Mouse (Mus musculus) lung, postnatal 0 days (tissue): ENCODE measurements around the gene Zmat5. TPM values are rescaled to one million over a fixed set of nuclear protein-coding genes. Genes with fewer than 3 reads are reported as not detected.

Source experiments
- ATAC-seq: fragments of 200-750 bp; cut with Nextera tagmentation; 2 replicates; pipeline ENCODE4 v1.8.0; 2017; ENCODE audit warnings: moderate library complexity
- DNase-seq: peaks from one replicate; pipeline ENCODE4 v3.0.0-alpha.2; 2016; ENCODE audit warnings: low spot score
- H3K27ac ChIP-seq: fragments of 300-500 bp; sonication (generic); 2 replicates; pipeline ENCODE4 v1.5.1; 2014; ENCODE audit warnings: antibody characterized with exemption, mild to moderate bottlenecking, low read length, mixed read lengths
- H3K27me3 ChIP-seq: fragments of 300-500 bp; sonication (generic); replicated peaks from 2 replicates; pipeline ENCODE4 v1.6.1; 2014; ENCODE audit warnings: low read length, mixed read lengths; ENCODE audit not compliant: insufficient read depth
- H3K36me3 ChIP-seq: fragments of 300-500 bp; sonication (generic); 2 replicates; pipeline ENCODE4 v1.6.1; 2014; ENCODE audit warnings: low read length, mixed read lengths; ENCODE audit not compliant: insufficient read depth
- H3K4me1 ChIP-seq: fragments of 300-500 bp; sonication (generic); 2 replicates; pipeline ENCODE4 v1.6.1; 2014; ENCODE audit warnings: antibody characterized with exemption, low read depth, low read length, mixed read lengths; ENCODE audit not compliant: insufficient read depth
- H3K4me2 ChIP-seq: fragments of 300-500 bp; sonication (generic); replicated peaks from 2 replicates; pipeline ENCODE4 v1.6.1; 2014; ENCODE audit warnings: low read depth, mild to moderate bottlenecking, low read length, moderate library complexity, mixed read lengths
- H3K4me3 ChIP-seq: fragments of 300-500 bp; sonication (generic); 2 replicates; pipeline ENCODE4 v1.5.1; 2014; ENCODE audit warnings: low read depth, low read length
- H3K9ac ChIP-seq: fragments of 300-500 bp; sonication (generic); replicated peaks from 2 replicates; pipeline ENCODE4 v1.6.1; 2014; ENCODE audit warnings: low read depth, mild to moderate bottlenecking
- H3K9me3 ChIP-seq: fragments of 300-500 bp; sonication (generic); 2 replicates; pipeline ENCODE4 v1.6.1; 2016; ENCODE audit warnings: low read length, mixed read lengths
- CTCF ChIP-seq: IDR thresholded peaks from 2 replicates; pipeline ENCODE4 v1.5.1; 2016; ENCODE audit warnings: antibody characterized with exemption, mild to moderate bottlenecking
- EP300 ChIP-seq: IDR thresholded peaks from 2 replicates; pipeline ENCODE4 v1.6.1; 2016; ENCODE audit warnings: antibody characterized with exemption, mild to moderate bottlenecking, control low read depth
- WGBS: fragments of 180-500 bp; shearing (Covaris S2); extraction: QIAGEN DNeasy Blood & Tissue Kit; methylation state at CpG from one replicate; pipeline ENCODE4 v1.1.7; 2014; 5-methylcytosine and 5-hydroxymethylcytosine counted together
- polyA plus RNA-seq: library from polyadenylated mRNA; unstranded; fragments of >200 nt; fragmentation: Nextera tagmentation; extraction: Ambion mirVana; gene quantifications from 2 replicates; pipeline ENCODE4 v1.2.1, GENCODE M21; 2015

Zmat5 gene
- polyA plus RNA-seq, 1 experiment from 2014 or later: 63.7 TPM

DNA sequence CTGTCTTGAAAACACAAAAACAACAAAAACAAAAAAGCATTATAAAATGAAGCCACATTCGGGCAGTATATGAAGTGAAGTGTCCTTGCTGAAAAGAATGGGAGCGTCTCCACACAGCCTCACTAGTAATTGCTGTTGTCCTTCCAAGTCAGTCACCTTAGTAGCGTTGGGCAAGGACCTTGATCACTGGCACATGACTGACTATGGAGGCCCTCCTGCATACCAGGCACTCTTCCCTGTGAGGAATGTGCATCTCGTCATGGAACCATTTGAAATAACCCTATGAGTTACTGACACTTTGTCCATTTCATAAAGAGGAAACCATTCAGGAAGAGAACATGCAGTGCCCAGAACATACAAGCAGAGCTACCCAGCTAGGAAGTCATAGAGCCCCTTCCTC lies 32.7 kb upstream of the Zmat5 start:
- H3K9me3 ChIP-seq: no peaks in the 10 kb centered on the region
- no peaks in the 10 kb centered on the region for H3K4me1 ChIP-seq
- no peak overlapping the region for H3K4me3 ChIP-seq
- H3K4me2 ChIP-seq: no peak overlapping the region
- 0 out of 2 replicates have a peak, but pooled peaks cover 4% of the 10 kb centered on the region for H3K36me3 ChIP-seq
- DNase-seq: no peak
- no peak for ATAC-seq
- no peak overlapping the region for H3K27ac ChIP-seq
- 76% methylated on average over 4 of the region's 4 CpGs for WGBS
- TF ChIP-seq CTCF: no peak
- no peak for TF ChIP-seq EP300
- no peaks in the 10 kb centered on the region for H3K27me3 ChIP-seq
- no peak overlapping the region for H3K9ac ChIP-seq

- H3K9me3 ChIP-seq: no peaks in the 10 kb centered on the region
- ATAC-seq: peak; percentile 68
- H3K4me1 ChIP-seq: no peaks in the 10 kb centered on the region
- 0 out of 2 replicates have a peak, but pooled peaks cover 6% of the 10 kb centered on the region for H3K36me3 ChIP-seq
- no peak overlapping the region for H3K4me2 ChIP-seq
- H3K4me3 ChIP-seq: no peak overlapping the region
- WGBS: 81% methylated on average over 1 of the region's 1 CpGs
- H3K27me3 ChIP-seq: no peaks in the 10 kb centered on the region
- H3K27ac ChIP-seq: no peak overlapping the region
- DNase-seq: peak; percentile 45
- no peak for TF ChIP-seq EP300
- no peak for TF ChIP-seq CTCF
- no peak overlapping the region for H3K9ac ChIP-seq
These were observed 29.9 kb upstream of the Zmat5 start for GRCm38 (mm10) chr11:4674593-4674992.

DNA sequence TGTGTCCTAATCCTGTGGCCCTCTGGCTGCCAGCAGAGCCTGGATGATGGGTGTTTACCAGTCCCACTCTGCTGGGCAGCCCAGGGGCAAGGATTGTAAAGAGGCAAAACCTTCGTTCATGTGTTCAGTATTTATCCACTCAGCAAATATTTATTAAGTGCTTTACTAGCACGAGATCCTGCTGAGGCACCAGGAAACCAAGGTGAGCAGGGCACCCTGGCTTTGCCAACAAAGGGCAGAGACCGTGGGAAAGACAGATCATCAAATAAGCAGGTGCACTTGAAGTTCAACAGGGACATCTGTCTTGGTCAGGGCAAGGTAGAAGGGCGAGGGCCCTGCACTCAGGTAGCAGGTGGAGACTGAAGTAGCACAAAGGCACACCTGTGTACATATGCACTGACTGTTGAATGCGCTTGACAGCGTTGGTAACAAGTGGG lies 29.3 kb upstream of the Zmat5 start:
- no peak overlapping the region for H3K4me3 ChIP-seq
- no peak overlapping the region for H3K9ac ChIP-seq
- no peak overlapping the region for H3K4me2 ChIP-seq
- no peak overlapping the region for H3K27ac ChIP-seq
- no peaks in the 10 kb centered on the region for H3K27me3 ChIP-seq
- DNase-seq (peak; percentile 58), ATAC-seq (peak; percentile 68)
- no peaks in the 10 kb centered on the region for H3K9me3 ChIP-seq
- no peak for TF ChIP-seq EP300
- no peak for TF ChIP-seq CTCF
- H3K4me1 ChIP-seq: no peaks in the 10 kb centered on the region
- WGBS: 58% methylated on average over 6 of the region's 6 CpGs
- H3K36me3 ChIP-seq: 0 out of 2 replicates have a peak, but pooled peaks cover 6% of the 10 kb centered on the region

DNA sequence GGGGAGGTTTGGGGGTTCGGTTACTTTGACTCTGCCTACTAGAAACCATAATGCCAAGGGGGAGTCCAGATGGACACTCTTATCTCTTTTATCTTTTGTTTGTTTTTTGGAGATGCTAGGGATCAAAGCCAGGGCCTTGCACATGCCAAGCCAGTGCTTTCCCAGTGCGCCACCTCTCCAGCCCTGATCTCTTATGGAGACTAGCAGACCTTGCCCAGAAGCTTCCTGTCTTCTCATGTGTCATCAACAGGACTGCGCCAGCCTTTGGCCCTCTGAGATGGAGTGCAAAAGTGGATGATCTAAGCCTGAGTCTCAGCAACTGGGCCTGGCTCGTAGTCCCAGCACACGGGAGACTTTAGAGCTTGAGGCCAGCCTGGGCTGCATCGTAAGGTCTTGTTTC lies 28.8 kb upstream of the Zmat5 start:
- no peak overlapping the region for H3K4me3 ChIP-seq
- no peak for ATAC-seq
- no peak overlapping the region for H3K9ac ChIP-seq
- H3K4me2 ChIP-seq: no peak overlapping the region
- H3K4me1 ChIP-seq: no peaks in the 10 kb centered on the region
- no peaks in the 10 kb centered on the region for H3K9me3 ChIP-seq
- DNase-seq: no peak
- no peak for TF ChIP-seq EP300
- TF ChIP-seq CTCF: no peak
- 0 out of 2 replicates have a peak, but pooled peaks cover 6% of the 10 kb centered on the region for H3K36me3 ChIP-seq
- WGBS: 76% methylated on average over 6 of the region's 6 CpGs
- H3K27ac ChIP-seq: no peak overlapping the region
- H3K27me3 ChIP-seq: no peaks in the 10 kb centered on the region

DNA sequence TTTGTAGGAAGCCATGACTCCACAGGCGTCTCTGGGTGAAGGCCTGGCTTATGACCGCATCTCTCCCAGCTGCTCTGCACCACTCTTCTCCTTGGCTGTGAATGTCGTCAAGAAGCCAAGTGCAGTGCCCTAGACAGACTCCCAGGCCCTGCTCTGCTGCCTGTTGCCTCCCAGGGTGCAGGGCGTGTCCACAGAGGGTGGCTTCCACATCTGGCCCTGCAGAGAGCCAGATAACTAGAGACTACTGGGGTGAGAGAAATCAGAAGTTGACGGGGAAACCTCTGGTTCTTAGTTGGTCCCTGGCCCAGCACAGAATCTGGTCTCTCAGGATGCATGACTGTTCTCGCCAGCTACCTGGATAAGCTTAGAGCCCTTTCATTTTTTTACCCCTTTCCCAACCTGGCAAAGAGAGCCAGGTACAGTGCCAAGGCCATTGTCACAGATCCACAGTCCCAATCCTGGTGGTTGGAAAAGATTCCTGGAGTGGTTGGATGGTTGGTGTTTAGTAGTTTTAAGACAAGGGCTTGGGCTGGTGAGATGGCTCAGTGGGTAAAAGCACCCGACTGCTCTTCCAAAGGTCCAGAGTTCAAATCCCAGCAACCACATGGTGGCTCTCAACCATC lies 27.1 kb upstream of the Zmat5 start:
- no peak for ATAC-seq
- TF ChIP-seq EP300 (no peak), CTCF (no peak)
- no peaks in the 10 kb centered on the region for H3K4me1 ChIP-seq
- no peak overlapping the region for H3K9ac ChIP-seq
- no peak overlapping the region for H3K27ac ChIP-seq
- peaks cover 11% of the 10 kb centered on the region; the same call in 1 of the 2 replicates for H3K36me3 ChIP-seq
- H3K4me2 ChIP-seq: no peak overlapping the region
- 86% methylated on average over 7 of the region's 7 CpGs for WGBS
- no peak for DNase-seq
- H3K27me3 ChIP-seq: no peaks in the 10 kb centered on the region
- no peaks in the 10 kb centered on the region for H3K9me3 ChIP-seq
- no peak overlapping the region for H3K4me3 ChIP-seq

- 75% methylated on average over 13 of the region's 13 CpGs for WGBS
- Histone ChIP-seq H3K9me3 (no peaks in the 10 kb centered on the region), H3K4me1 (no peaks in the 10 kb centered on the region), H3K27ac (no peak overlapping the region), H3K27me3 (no peaks in the 10 kb centered on the region), H3K4me3 (no peak overlapping the region), H3K36me3 (peaks cover 11% of the 10 kb centered on the region; the same call in 1 of the 2 replicates), H3K9ac (no peak overlapping the region), H3K4me2 (no peak overlapping the region)
- ATAC-seq (no peak), DNase-seq (no peak)
- TF ChIP-seq EP300 (no peak), CTCF (no peak)
These were observed 25.6 kb upstream of the Zmat5 start for GRCm38 (mm10) chr11:4678700-4679440.
